Mouse (Mus musculus) spleen, adult 12 weeks (tissue): Measurements from ENCODE around the gene Gm10719.
A peak's percentile ranks its signal among the peaks of the same experiment; 100 is the strongest.
"Not testable (repeated sequence)": the region's sequence is repeated elsewhere in the genome, so short reads cannot be mapped to it uniquely, and the experiment has no call there.

ENCODE experiments used
- DNase-seq: peaks from one replicate; pipeline ENCODE4 v3.0.0; 2022; ENCODE audit warnings: low spot score

The Gm10719 gene

GRCm38 (mm10) chr9:3017108-3017507 lies at the start of gene Gm10719:
Gene Gm10719, plus strand, starts transcription at chr9:3017408.
- not testable (repeated sequence) for DNase-seq

- peak; percentile 59 for DNase-seq
Measured at GRCm38 (mm10) chr9:3000445-3000972, 16.7 kb upstream of the Gm10719 start, which contains the start of gene Gm10722. Gene Gm10722, plus strand, starts transcription at chr9:3000922.

GRCm38 (mm10) chr9:3001006-3001405 lies 16.2 kb upstream of the Gm10719 start:
- DNase-seq, result peak; percentile 72

- peak; percentile 100 for DNase-seq
Measured at GRCm38 (mm10) chr9:3001948-3002659, 15.1 kb upstream of the Gm10719 start.

- not testable (repeated sequence) for DNase-seq
Measured at GRCm38 (mm10) chr9:3002794-3003396, 14.3 kb upstream of the Gm10719 start, which contains the start of gene Gm11168. Gene Gm11168, plus strand, starts transcription at chr9:3003346.

- DNase-seq, result not testable (repeated sequence)
Measured at GRCm38 (mm10) chr9:3006179-3006578, 11.0 kb upstream of the Gm10719 start.

- peak; percentile 100 for DNase-seq
Measured at GRCm38 (mm10) chr9:3006636-3007035, 10.6 kb upstream of the Gm10719 start.

- not testable (repeated sequence) for DNase-seq
Measured at GRCm38 (mm10) chr9:3007272-3007671, 9.9 kb upstream of the Gm10719 start.

- DNase-seq, result not testable (repeated sequence)
Measured at GRCm38 (mm10) chr9:3009331-3009730, 7.9 kb upstream of the Gm10719 start.

- not testable (repeated sequence) for DNase-seq
Measured at GRCm38 (mm10) chr9:3012054-3012621, 5.1 kb upstream of the Gm10719 start.

- DNase-seq, result not testable (repeated sequence)
Measured at GRCm38 (mm10) chr9:3012733-3013279, 4.4 kb upstream of the Gm10719 start, which contains the start of gene Gm10721. Gene Gm10721, plus strand, starts transcription at chr9:3013140.

GRCm38 (mm10) chr9:3015354-3015753 lies 1.9 kb upstream of the Gm10719 start, which contains the start of gene Gm10720:
Gene Gm10720, plus strand, starts transcription at chr9:3015654.
- not testable (repeated sequence) for DNase-seq

GRCm38 (mm10) chr9:3015896-3016295 lies 1.3 kb upstream of the Gm10719 start:
- DNase-seq, result peak; percentile 41

GRCm38 (mm10) chr9:3018944-3019343 lies 1.7 kb downstream of the Gm10719 start:
- DNase-seq, result peak; percentile 99

GRCm38 (mm10) chr9:3019835-3020727 lies 2.9 kb downstream of the Gm10719 start:
- DNase-seq, result peak; percentile 89

- DNase-seq, result peak; percentile 95
Measured at GRCm38 (mm10) chr9:3022316-3023008, 5.3 kb downstream of the Gm10719 start.

GRCm38 (mm10) chr9:3023312-3023984 lies 6.2 kb downstream of the Gm10719 start, which contains the start of gene Gm10718:
Gene Gm10718, plus strand, starts transcription at chr9:3023547.
- peak; percentile 88 for DNase-seq

- peak; percentile 100 for DNase-seq
Measured at GRCm38 (mm10) chr9:3023985-3024648, 6.9 kb downstream of the Gm10719 start.

- peak; percentile 78 for DNase-seq
Measured at GRCm38 (mm10) chr9:3024912-3025467, 7.8 kb downstream of the Gm10719 start, which contains the start of gene Gm10717. Gene Gm10717, plus strand, starts transcription at chr9:3025417.
